Mouse (Mus musculus) cortical plate, adult 2 months (tissue): ENCODE results near the gene Lztfl1. TPM values are rescaled to one million over a fixed set of nuclear protein-coding genes. Genes with fewer than 3 reads are reported as not detected.
"Not testable (repeated sequence)": the region's sequence is repeated elsewhere in the genome, so short reads cannot be mapped to it uniquely, and the experiment has no call there.

ENCODE experiments used
- H3K27ac ChIP-seq: fragments of 200-500 bp; 2 replicates; pipeline ENCODE4 v1.5.1; 2012; ENCODE audit warnings: low read length, control low read depth, inconsistent platforms; ENCODE audit not compliant: insufficient read depth
- H3K4me1 ChIP-seq: fragments of 200-500 bp; 2 replicates; pipeline ENCODE4 v1.6.1; 2011; ENCODE audit warnings: low read length; ENCODE audit not compliant: control insufficient read depth, insufficient read depth
- H3K4me3 ChIP-seq: fragments of 200-500 bp; 2 replicates; pipeline ENCODE4 v1.5.1; 2011; ENCODE audit warnings: mild to moderate bottlenecking, low read length, control low read depth; ENCODE audit not compliant: insufficient read depth
- CTCF ChIP-seq: fragments of 200-500 bp; IDR thresholded peaks from 2 replicates; pipeline ENCODE4 v1.5.1; 2011; ENCODE audit warnings: mild to moderate bottlenecking, control low read depth, low read length; ENCODE audit not compliant: insufficient read depth; ENCODE audit errors: extremely low read depth
- POLR2A ChIP-seq: fragments of 200-500 bp; IDR thresholded peaks from 2 replicates; pipeline ENCODE4 v1.6.1; 2011; ENCODE audit warnings: mild to moderate bottlenecking, low read length, control low read depth; ENCODE audit not compliant: insufficient read depth; ENCODE audit errors: extremely low read depth
- polyA plus RNA-seq: library from polyadenylated mRNA; depleted of rRNA; stranded (reverse); fragments of >200 nt; gene quantifications from 2 replicates; pipeline ENCODE4 v1.2.3, GENCODE M21; 2012; rRNA removed

The Lztfl1 gene
- 29.0 and 29.9 TPM in 2 replicates for polyA plus RNA-seq

DNA sequence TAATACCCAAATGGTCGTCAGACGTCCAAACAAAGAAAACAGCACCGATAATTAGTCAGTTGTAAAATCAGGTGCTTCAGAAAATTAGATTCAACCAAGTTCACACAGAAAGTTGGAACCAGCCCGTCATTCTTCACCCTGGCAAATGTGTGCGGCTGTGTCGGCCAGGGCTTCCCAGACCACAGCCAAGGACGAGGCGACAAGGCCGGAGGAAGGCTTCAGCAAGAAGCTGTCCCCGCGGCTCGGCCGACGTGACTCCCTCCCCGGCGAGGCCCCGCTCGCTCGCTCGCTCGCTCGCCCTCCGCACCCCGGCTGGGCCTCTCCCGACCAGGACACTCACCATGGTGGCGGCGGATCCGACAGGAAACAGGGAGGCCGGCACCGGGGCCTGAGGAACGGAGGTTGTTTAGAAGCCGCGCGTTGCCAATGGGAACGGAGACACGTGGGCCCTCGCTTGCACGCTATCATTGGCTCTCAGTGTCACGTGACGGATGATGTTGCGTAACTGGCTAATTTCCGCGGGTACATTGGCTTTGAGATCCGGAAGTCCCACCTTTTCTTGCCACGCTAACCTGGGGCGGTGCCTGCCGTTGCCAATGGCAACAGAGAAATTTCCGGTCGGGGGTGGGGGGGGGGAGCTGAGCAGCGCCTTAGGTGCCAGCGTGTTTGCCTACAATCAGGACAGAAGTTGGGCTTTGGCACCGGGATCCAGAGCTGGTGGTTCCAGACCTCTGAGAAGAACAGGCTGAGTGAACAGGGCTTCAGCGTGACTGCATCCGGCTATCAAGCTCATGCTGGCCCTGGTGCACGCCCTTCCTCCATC is at the start of gene Lztfl1:
TSS of gene Lztfl1 (minus strand) at position 512 of the 823 bp plus-strand sequence.
- peak; percentile 57 for TF ChIP-seq POLR2A
- no peak for TF ChIP-seq CTCF
- Histone ChIP-seq H3K4me1 (peaks cover 4% of the 10 kb centered on the region), H3K27ac (no peak within 1 kb of the TSS), H3K4me3 (peak within 1 kb of the TSS; percentile 54)

DNA sequence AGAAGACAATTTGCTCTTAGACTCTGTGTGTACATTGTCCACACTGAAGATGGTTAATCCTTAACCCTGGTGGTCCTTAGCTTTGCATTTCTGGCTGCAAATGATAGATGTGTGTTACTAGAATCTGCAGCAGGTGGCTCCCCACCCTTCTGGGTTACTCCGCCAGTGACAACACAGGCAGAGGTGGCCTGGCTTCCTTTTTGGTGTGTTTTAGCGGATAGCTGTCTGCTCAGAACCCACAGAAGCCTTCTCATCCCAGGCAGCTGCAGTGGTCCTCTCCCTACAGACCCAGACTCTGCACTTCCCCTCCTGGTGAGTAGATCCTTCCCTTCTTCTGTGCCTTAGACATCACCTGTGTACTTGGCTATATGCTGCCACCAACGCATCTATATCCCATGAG is 49.5 kb upstream of the Lztfl1 start:
- Histone ChIP-seq H3K27ac (no peak overlapping the region), H3K4me1 (no peaks in the 10 kb centered on the region), H3K4me3 (no peak overlapping the region)
- no peak for TF ChIP-seq CTCF
- no peak for TF ChIP-seq POLR2A

DNA sequence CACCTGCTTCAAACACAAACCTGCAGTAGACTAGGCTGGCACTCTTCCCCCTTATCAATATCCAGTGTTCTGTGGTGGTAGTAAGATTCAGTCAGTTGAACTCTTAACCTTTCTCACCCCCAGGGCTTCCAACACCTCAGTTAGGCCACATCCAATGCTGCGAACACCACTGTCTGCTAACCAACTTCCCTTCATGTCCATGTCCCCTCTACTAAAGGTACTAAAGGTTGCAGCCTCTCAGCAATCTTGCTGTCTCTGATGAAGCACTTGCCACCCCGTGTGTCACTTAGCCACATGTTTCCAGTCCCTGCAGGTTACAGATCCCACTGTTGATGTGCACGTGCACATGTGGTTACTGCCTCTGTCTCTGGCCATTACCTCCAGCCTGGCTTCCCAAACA is 46.3 kb upstream of the Lztfl1 start:
- H3K4me1 ChIP-seq = no peaks in the 10 kb centered on the region
- no peak for TF ChIP-seq CTCF
- no peak for TF ChIP-seq POLR2A
- H3K27ac ChIP-seq = no peak overlapping the region
- no peak overlapping the region for H3K4me3 ChIP-seq

DNA sequence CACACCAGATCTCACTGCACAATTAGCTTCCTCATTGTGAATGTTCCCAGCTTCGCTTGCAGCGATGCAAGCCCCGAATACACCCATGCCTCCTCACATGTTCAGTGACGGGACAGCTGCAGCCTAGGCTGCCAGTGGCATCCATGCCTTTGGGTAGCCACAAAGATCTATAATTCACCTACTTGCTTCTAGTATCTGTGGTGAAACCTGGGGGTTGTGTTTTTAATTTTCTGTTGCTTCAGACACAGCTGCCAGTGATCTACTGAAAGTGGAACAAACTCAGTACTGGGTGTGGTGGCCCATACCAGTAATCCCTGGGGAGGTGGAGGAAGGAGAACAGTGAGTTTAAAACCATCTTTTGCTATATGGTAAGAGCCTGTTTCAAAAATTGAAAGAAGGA is 45.4 kb upstream of the Lztfl1 start:
- no peaks in the 10 kb centered on the region for H3K4me1 ChIP-seq
- no peak overlapping the region for H3K27ac ChIP-seq
- no peak overlapping the region for H3K4me3 ChIP-seq
- TF ChIP-seq CTCF = no peak
- no peak for TF ChIP-seq POLR2A

DNA sequence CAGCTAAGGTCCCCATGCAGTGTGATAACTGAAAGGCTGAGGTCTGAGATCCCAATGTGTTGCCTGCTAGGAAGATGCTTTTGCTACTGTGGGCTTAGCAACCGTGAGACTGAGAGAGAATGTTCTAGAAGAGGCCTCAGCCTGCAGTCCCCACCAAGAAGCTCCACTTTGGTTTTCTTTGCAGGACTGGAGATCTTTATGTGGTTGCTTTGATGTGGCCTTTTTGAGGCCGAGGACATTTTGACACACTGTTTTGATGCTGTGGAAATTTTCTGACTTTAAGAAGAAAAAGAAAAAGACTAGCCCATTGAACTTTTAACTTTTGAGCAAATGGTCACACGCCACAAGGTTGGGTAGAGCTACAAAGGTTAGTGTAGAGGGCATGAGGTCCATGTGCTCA is 43.3 kb upstream of the Lztfl1 start:
- Histone ChIP-seq H3K27ac (no peak overlapping the region), H3K4me1 (no peaks in the 10 kb centered on the region), H3K4me3 (no peak overlapping the region)
- no peak for TF ChIP-seq CTCF
- no peak for TF ChIP-seq POLR2A

DNA sequence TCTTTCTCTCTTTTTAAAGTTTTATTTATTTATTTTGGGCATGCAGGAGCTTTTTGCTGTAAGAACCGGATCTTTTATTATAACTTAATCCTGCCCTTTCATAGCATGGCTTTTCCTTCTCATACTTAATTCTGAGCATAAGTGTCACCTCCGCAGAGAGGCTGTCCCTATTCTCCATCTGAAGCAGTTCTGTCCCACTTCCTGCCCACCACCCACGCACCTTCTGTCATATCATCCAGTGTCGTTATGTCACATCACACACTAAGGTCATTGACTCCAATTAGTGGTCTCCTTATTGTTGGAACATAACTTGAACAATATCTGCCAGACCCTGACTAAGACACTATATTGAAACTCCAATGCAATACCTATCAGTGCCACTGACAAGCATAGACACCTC is 41.1 kb upstream of the Lztfl1 start:
- no peak overlapping the region for H3K4me3 ChIP-seq
- H3K27ac ChIP-seq = no peak overlapping the region
- no peaks in the 10 kb centered on the region for H3K4me1 ChIP-seq
- TF ChIP-seq CTCF = no peak
- no peak for TF ChIP-seq POLR2A

DNA sequence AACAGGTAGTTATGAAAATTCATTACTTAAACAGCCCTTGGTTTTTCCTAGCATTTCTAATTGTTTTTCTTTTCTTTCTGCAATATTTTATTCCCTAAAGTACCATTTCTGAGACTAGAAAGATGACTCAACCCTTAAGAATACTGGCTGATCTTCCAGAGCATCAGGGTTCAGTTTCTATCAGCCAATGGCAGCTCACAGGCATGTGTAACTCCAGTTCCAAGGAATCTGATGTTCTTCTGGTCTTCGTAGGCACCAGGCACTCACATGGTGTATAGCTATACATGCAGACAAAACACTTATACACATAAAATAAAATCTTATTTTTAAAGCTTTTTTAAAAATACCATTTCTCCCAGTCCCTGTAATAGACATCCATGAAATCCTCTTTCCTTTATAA is 40.7 kb upstream of the Lztfl1 start:
- H3K27ac ChIP-seq = no peak overlapping the region
- TF ChIP-seq POLR2A (no peak), CTCF (no peak)
- no peak overlapping the region for H3K4me3 ChIP-seq
- no peaks in the 10 kb centered on the region for H3K4me1 ChIP-seq

DNA sequence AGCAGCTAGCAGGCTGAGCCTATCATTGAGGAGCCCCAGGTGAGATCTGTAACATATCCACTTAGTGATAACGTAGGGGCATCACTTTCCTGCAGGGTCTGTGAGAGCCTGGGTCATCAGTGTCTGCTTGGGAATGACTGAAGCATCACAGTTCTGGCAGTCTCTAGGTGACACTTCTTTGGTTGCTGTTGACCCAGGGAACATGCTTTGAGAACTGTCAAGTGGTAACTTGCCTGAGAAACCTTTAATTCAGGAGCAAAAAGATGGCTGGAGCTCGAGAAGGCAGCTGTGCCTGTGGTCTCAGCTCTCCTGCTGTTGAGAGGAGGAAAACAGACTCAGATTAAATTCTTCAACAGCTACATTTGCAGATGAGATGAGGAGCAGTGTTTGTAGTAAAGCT is 39.8 kb upstream of the Lztfl1 start:
- Histone ChIP-seq H3K27ac (no peak overlapping the region), H3K4me3 (no peak overlapping the region), H3K4me1 (no peaks in the 10 kb centered on the region)
- TF ChIP-seq CTCF (no peak), POLR2A (no peak)

DNA sequence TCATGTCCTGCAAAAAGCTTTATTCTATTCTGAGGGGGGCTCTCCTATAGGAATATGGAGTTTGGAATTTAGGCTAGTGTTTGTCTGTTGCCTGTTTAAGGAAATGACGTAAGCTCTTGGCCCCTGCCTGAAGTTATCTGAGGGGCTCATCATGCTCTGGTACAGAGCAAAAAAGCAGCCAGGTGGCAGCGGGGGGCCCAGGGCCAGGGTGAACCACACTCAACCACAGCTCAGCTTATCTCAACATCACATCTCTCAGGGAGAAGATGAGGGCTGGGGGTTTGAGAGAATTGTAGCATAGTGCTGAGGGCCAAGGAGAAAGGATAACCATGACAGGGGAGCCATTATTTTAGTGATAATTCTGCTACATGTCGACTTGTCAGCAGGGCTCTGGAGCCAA is 39.3 kb upstream of the Lztfl1 start:
- Histone ChIP-seq H3K4me3 (no peak overlapping the region), H3K27ac (no peak overlapping the region), H3K4me1 (no peaks in the 10 kb centered on the region)
- TF ChIP-seq POLR2A = no peak
- no peak for TF ChIP-seq CTCF

DNA sequence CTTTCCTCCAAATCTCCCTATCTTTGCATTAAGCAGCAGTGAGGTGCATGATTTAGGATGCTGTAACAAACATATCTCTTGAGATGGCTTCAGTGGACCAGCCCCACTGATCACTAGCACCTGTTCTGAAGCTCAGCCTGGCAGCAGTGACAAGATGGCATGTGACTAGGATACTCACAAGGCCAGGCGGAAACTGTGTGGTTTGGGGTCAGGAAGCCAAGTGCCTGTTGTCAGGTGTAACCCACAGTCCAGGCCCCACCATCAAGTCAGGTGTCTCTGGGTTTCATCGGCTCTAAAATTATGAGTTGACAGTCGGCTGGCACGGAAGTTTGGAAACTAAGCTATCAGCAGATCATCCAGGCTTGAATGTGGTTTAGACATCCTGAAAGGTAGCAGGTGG is 36.8 kb upstream of the Lztfl1 start:
- Histone ChIP-seq H3K27ac (no peak overlapping the region), H3K4me1 (no peaks in the 10 kb centered on the region), H3K4me3 (no peak overlapping the region)
- TF ChIP-seq CTCF = no peak
- TF ChIP-seq POLR2A = no peak

DNA sequence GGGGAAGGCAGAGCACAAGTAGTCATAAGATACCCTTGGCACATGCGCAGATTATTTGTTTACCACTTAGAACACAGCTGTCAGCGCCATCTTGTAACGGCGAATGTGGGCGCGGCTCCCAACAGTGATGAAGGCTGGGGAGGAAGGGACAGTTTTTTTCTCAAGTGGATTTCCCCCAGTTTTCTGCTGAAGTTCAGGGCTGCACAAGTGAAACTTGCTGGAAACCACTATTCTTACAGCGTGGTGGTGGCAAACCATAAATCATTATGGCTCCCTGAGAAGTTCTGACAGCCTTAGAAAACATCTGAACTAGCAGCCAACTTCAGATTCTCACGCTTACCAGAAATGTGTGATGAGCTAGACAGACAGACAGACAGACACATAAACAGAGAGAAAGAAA is 32.2 kb upstream of the Lztfl1 start:
- H3K27ac ChIP-seq, H3K4me1 ChIP-seq, H3K4me3 ChIP-seq: not testable (repeated sequence)
